Mouse (Mus musculus) limb, embryonic 15.5 days (tissue): ENCODE data around the gene Fbln5. TPM values are rescaled to one million over a fixed set of nuclear protein-coding genes. Genes with fewer than 3 reads are reported as not detected.

Source experiments
- ATAC-seq: fragments of 200-750 bp; cut with Nextera tagmentation; 2 replicates; pipeline ENCODE4 v1.8.0; 2017; ENCODE audit warnings: low read depth, moderate TSS enrichment; ENCODE audit not compliant: insufficient number of reproducible peaks, low FRiP score, low TSS enrichment
- H3K27ac ChIP-seq: fragments of 300-500 bp; sonication (generic); 2 replicates; pipeline ENCODE4 v1.5.1; 2015; ENCODE audit warnings: moderate library complexity, mild to moderate bottlenecking, inconsistent platforms
- H3K27me3 ChIP-seq: fragments of 300-500 bp; sonication (generic); 2 replicates; pipeline ENCODE4 v1.6.1; 2015; ENCODE audit warnings: inconsistent platforms
- H3K36me3 ChIP-seq: fragments of 300-500 bp; sonication (generic); 2 replicates; pipeline ENCODE4 v1.6.1; 2015; ENCODE audit warnings: inconsistent platforms
- H3K4me1 ChIP-seq: fragments of 300-500 bp; sonication (generic); 2 replicates; pipeline ENCODE4 v1.6.1; 2015; ENCODE audit warnings: inconsistent platforms
- H3K4me2 ChIP-seq: fragments of 300-500 bp; sonication (generic); 2 replicates; pipeline ENCODE4 v1.6.1; 2015; ENCODE audit warnings: mild to moderate bottlenecking, inconsistent platforms
- H3K4me3 ChIP-seq: fragments of 300-500 bp; sonication (generic); 2 replicates; pipeline ENCODE4 v1.5.1; 2015; ENCODE audit warnings: mild to moderate bottlenecking, inconsistent platforms
- H3K9ac ChIP-seq: fragments of 300-500 bp; sonication (generic); 2 replicates; pipeline ENCODE4 v1.6.1; 2015; ENCODE audit warnings: inconsistent platforms
- H3K9me3 ChIP-seq: fragments of 300-500 bp; sonication (generic); 2 replicates; pipeline ENCODE4 v1.6.1; 2016; ENCODE audit warnings: inconsistent platforms
- WGBS: fragments of 180-500 bp; shearing (Covaris S2); methylation state at CpG from one replicate; pipeline ENCODE4 v1.1.7; 2015; 5-methylcytosine and 5-hydroxymethylcytosine counted together
- polyA plus RNA-seq: library from polyadenylated mRNA; unstranded; fragments of >200 nt; fragmentation: Nextera tagmentation; extraction: Ambion mirVana; gene quantifications from 2 replicates; pipeline ENCODE4 v1.2.1, GENCODE M21; 2015

Gene Fbln5
- polyA plus RNA-seq, 1 experiment from 2014 or later: 220 TPM

DNA sequence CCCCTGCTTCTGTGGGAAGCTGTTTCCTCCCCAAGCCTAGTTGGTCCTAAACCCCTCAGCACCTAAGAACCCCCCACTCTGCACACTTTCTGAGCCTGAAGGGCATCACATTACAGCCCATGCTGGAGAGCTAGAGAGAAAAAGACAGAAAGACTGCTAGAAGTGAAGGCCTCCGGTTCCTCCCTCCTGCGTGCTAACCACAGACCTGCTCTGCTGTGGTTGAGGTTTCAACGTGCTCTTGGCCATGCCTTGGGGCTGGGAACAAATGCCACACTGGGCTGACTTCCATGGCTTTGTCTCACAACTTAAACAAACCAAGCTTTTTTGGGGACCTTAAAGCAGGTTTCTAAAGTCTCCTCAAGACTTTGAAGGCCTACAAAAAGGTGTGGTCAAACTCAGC lies 16.4 kb downstream of the Fbln5 start:
- 77% methylated on average over 3 of the region's 3 CpGs for WGBS
- Histone ChIP-seq H3K4me3 (no peak overlapping the region), H3K27ac (no peak overlapping the region), H3K4me2 (no peak overlapping the region), H3K4me1 (peaks cover 12% of the 10 kb centered on the region), H3K36me3 (peaks cover 3% of the 10 kb centered on the region), H3K27me3 (no peaks in the 10 kb centered on the region), H3K9ac (no peak overlapping the region), H3K9me3 (no peaks in the 10 kb centered on the region)
- ATAC-seq: no peak

DNA sequence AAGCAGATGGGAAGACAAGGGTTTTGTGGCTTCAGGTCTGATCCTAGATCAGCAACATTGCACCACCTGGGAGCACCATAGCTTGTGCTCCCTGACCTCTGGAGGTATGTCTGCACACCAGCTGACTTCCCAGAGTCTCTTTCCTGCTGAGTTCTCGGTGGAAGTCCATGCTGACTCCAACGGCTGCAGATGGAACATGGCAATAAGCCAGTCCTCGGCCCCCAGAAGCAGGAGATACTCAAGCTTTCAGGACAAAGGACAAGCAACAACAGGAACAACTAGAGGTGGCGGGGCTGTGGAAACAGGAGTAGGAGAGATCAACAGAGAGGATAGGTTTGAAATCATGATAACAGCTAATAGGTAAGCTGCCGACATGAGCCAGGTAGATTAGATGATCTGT lies 17.1 kb downstream of the Fbln5 start:
- Histone ChIP-seq H3K9ac (no peak overlapping the region), H3K4me2 (no peak overlapping the region), H3K4me3 (no peak overlapping the region), H3K9me3 (no peaks in the 10 kb centered on the region), H3K27me3 (no peaks in the 10 kb centered on the region), H3K36me3 (no peaks in the 10 kb centered on the region; the same call in none of the 2 replicates), H3K4me1 (peaks cover 10% of the 10 kb centered on the region), H3K27ac (no peak overlapping the region)
- 49% methylated on average over 5 of the region's 5 CpGs for WGBS
- no peak for ATAC-seq

DNA sequence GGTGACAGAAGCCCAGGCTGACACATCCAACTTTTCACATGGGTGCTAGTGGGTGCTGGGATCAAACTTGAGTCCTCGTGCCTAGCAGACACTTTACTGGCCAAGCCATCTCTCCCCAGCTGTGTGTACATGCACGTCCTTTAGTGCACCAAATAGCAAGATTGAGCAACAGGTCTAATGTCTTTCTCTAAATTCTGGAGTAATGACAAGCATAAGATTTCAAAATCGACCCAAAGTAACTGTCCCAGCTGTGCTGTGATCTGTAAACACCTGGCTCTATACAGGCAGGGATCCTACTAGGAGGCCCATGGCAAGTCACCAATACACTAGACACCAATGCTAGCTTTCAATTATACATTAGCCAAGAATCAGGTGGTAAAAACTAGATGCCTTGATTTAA lies 17.8 kb downstream of the Fbln5 start:
- Histone ChIP-seq H3K36me3 (no peaks in the 10 kb centered on the region; the same call in none of the 2 replicates), H3K27me3 (no peaks in the 10 kb centered on the region), H3K27ac (no peak overlapping the region), H3K9ac (no peak overlapping the region), H3K9me3 (no peaks in the 10 kb centered on the region), H3K4me1 (peaks cover 10% of the 10 kb centered on the region), H3K4me2 (no peak overlapping the region), H3K4me3 (no peak overlapping the region)
- 76% methylated on average over 3 of the region's 3 CpGs for WGBS
- no peak for ATAC-seq

DNA sequence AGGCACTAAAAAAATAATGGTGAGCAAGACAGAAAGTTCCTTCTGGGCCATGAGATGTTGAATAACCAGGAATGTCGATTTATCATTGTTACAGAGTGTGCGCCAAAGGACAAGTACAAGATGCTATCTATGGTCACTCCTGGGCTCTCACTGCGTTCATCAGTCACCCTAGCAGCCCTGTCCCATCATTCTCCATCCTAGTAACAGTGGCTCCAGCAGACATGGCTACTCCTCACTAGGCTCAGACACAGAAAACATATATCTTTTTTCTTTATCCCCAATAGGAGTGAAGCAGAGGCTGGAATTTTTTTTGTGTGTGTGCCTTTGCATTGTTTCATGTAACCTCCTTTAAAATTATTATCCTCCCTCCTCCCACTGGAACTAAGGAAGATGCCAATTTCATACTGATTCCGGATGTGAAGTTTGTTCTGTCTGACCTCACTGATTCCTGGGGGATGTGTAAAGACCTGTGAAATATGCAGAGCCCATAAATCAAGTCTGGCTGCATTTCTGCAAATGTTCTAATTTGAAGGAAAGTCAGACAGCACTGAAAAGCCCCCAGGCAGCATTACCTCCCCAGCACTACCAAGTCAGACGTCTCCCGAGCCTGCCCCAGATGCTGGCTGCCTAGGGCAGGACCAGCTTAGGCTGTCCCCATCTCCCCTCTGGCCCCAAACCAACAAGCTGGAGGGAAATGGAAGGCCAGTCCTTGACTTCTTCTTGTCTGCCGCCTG lies 20.5 kb downstream of the Fbln5 start:
- Histone ChIP-seq H3K9ac (no peak overlapping the region), H3K4me3 (no peak overlapping the region), H3K27me3 (no peaks in the 10 kb centered on the region), H3K27ac (peak overlapping the region; percentile 39; the same call in 1 of the 2 replicates), H3K36me3 (no peaks in the 10 kb centered on the region; the same call in none of the 2 replicates), H3K9me3 (no peaks in the 10 kb centered on the region), H3K4me2 (no peak overlapping the region), H3K4me1 (peaks cover 10% of the 10 kb centered on the region)
- WGBS: 41% methylated on average over 7 of the region's 7 CpGs
- peak; percentile 44; the same call in 1 of the 2 replicates for ATAC-seq

DNA sequence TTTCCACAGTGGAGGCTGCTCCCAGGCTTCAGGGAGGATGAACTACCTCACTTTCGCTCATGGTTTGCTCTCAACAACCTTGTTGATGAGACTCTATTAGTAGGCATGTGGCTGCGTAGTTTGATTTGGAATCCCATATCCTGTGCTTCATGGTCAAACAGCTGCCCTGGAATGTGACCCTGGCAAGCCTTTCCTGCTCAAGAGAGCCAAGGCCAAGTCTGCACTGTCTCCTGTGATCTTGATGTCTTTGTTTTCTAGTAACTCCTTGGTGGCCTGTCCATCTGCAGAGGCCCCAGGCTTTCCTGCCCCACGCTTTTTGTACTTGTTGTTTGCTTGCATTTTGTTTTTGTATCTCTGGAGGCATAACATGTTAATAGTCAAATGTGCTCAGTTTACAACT lies 24.4 kb downstream of the Fbln5 start:
- Histone ChIP-seq H3K9ac (no peak overlapping the region), H3K27ac (no peak overlapping the region), H3K4me3 (no peak overlapping the region), H3K9me3 (no peaks in the 10 kb centered on the region), H3K4me1 (peaks cover 12% of the 10 kb centered on the region), H3K36me3 (peaks cover 5% of the 10 kb centered on the region; the same call in 1 of the 2 replicates), H3K4me2 (no peak overlapping the region), H3K27me3 (no peaks in the 10 kb centered on the region)
- WGBS: 82% methylated on average over 3 of the region's 3 CpGs
- no peak for ATAC-seq

DNA sequence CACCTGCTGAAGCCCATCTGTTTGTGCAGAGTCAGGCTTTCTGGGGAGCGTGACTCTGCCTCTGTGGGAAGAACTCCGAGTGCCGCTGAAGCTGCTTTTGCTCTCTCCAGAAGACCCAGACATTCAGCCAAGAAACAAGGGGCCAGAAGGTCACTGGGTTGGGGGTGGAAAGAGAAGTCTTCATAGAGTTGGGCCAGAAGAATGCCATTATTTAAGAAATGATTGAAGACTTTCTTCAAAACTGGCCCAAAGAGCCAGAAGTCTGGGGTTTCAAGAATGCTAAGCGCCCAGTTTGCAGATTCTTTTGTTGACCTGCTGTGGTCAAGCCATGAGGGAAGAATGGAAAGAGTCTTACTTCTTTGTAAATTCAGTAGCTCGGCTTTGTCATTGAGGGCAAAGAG lies 25.6 kb downstream of the Fbln5 start:
- 87% methylated on average over 5 of the region's 5 CpGs for WGBS
- H3K27ac ChIP-seq: no peak overlapping the region
- no peak overlapping the region for H3K4me2 ChIP-seq
- H3K9ac ChIP-seq: no peak overlapping the region
- peaks cover 2% of the 10 kb centered on the region; the same call in 1 of the 2 replicates for H3K4me1 ChIP-seq
- no peaks in the 10 kb centered on the region for H3K27me3 ChIP-seq
- ATAC-seq: no peak
- H3K36me3 ChIP-seq: peaks cover 5% of the 10 kb centered on the region; the same call in 1 of the 2 replicates
- H3K9me3 ChIP-seq: no peaks in the 10 kb centered on the region
- H3K4me3 ChIP-seq: no peak overlapping the region

DNA sequence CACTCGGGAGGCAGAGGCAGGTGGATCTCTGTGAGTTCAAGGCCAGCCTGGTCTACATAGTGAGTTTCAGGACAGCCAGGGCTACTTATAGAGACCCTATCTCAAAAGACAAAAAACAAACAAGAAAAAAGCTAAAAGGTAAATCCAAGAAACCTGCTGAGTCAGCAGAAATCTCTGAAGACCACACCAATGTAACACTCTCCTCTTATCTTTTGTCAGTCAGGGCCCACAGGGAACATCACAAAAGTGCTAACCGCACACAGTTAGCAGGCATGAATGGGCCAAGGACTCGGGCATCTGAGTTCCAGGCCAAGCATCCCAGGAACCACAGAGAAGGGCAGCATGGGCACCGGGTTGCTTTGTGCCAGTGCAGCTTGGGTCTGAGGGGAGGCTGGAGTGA lies 26.2 kb downstream of the Fbln5 start:
- no peaks in the 10 kb centered on the region for H3K9me3 ChIP-seq
- H3K27ac ChIP-seq: no peak overlapping the region
- H3K27me3 ChIP-seq: no peaks in the 10 kb centered on the region
- H3K4me2 ChIP-seq: no peak overlapping the region
- H3K4me3 ChIP-seq: no peak overlapping the region
- H3K9ac ChIP-seq: no peak overlapping the region
- WGBS: 92% methylated on average over 4 of the region's 4 CpGs
- ATAC-seq: no peak
- peaks cover 5% of the 10 kb centered on the region; the same call in 1 of the 2 replicates for H3K36me3 ChIP-seq
- H3K4me1 ChIP-seq: peaks cover 2% of the 10 kb centered on the region; the same call in 1 of the 2 replicates

DNA sequence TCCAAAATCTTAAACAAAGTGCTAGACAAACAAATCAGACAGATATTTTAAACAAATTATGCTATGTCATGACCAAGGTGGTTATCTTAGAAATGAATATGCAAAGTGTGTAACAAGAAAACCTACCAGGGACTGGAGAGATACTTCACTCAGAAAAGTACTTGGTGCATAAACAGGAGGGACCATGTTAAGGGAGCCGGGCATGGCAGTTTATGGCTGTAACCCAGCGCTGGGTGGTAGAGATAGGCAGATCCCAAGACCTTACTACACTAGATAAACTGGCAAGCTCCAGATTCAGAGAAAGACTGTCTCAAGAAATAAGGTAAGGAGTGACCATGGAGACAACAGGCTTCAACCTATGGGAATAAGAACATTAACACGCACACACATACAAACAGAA lies 29.1 kb downstream of the Fbln5 start:
- Histone ChIP-seq H3K4me1 (peaks cover 2% of the 10 kb centered on the region; the same call in 1 of the 2 replicates), H3K36me3 (peaks cover 15% of the 10 kb centered on the region; the same call in 1 of the 2 replicates), H3K4me3 (no peak overlapping the region), H3K9me3 (no peaks in the 10 kb centered on the region; the same call in 1 of the 2 replicates), H3K27me3 (no peaks in the 10 kb centered on the region), H3K27ac (peak overlapping the region; percentile 68), H3K4me2 (no peak overlapping the region), H3K9ac (no peak overlapping the region)
- WGBS: 85% methylated on average over 3 of the region's 3 CpGs
- no peak for ATAC-seq

DNA sequence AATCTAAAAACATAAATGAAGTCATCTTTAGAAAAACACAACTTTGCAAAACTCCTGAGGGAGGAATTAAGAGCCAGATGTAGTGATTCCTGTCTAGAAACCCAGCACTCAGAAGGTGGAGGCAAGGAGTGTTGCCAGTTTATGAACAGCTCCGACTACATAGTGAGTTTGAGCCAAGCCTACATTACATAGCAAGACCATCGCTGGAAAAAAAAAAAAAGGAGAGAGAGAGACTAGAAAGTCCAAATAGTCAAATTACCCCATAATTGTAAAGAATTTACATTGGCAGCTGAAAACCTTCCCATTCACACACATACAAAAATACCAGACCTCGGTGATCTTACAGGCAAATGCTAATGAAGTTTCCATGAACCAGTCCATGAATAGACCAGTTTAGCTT lies 29.6 kb downstream of the Fbln5 start:
- H3K9me3 ChIP-seq: no peaks in the 10 kb centered on the region; the same call in 1 of the 2 replicates
- peaks cover 15% of the 10 kb centered on the region; the same call in 1 of the 2 replicates for H3K36me3 ChIP-seq
- peaks cover 2% of the 10 kb centered on the region; the same call in 1 of the 2 replicates for H3K4me1 ChIP-seq
- no peak overlapping the region for H3K4me2 ChIP-seq
- no peak overlapping the region for H3K9ac ChIP-seq
- WGBS: 42% methylated on average over 3 of the region's 3 CpGs
- no peak overlapping the region for H3K4me3 ChIP-seq
- peak; percentile 75; the same call in 1 of the 2 replicates for ATAC-seq
- H3K27me3 ChIP-seq: no peaks in the 10 kb centered on the region
- H3K27ac ChIP-seq: peak overlapping the region; percentile 68; the same call in 1 of the 2 replicates

DNA sequence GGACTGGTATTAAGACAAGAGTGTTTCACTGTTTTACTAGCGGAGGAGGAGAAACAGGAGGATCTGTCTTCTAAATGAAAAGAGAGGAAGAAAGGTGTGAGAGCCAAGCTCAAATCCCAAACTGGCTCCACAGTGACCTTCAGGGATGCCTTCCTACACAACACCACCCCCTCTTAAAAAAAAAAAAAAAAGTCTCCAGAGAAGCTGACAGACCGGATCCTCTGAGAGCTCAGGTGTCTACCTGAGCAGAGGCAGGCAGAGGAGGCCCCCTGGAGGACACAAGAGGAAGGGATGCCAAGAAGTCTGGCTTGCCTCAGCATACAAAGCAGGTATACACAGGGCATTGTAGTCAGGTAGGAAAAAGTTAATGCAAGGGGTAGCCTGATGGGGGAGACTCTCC lies 36.1 kb downstream of the Fbln5 start:
- Histone ChIP-seq H3K9me3 (no peaks in the 10 kb centered on the region; the same call in 1 of the 2 replicates), H3K4me1 (peaks cover 11% of the 10 kb centered on the region), H3K4me2 (no peak overlapping the region), H3K9ac (no peak overlapping the region), H3K27me3 (no peaks in the 10 kb centered on the region), H3K27ac (no peak overlapping the region), H3K36me3 (peaks cover 11% of the 10 kb centered on the region; the same call in 1 of the 2 replicates), H3K4me3 (no peak overlapping the region)
- no peak for ATAC-seq
- 42% methylated on average over 2 of the region's 2 CpGs for WGBS

DNA sequence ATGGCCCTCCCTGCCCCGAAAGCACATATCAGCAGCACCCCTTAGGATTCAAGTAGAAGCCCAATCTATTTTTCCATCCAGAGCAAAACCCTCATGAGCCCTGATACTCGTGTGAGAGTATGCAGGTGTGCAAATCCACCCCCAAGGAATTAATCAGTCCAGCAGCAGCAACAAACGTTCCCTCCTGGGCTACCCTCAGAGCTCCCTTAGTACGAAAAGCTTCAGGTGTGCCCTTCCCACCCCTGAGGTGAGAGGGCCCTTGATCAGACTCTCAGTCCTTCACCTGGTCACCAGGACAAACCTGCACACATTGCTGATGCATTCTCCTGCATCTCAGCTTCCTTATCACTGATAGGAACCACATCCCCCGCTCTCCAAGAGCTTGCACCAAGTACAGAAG lies 37.9 kb downstream of the Fbln5 start:
- Histone ChIP-seq H3K36me3 (peaks cover 10% of the 10 kb centered on the region; the same call in 1 of the 2 replicates), H3K4me3 (no peak overlapping the region), H3K9ac (no peak overlapping the region), H3K9me3 (no peaks in the 10 kb centered on the region; the same call in 1 of the 2 replicates), H3K27me3 (no peaks in the 10 kb centered on the region), H3K4me2 (no peak overlapping the region), H3K27ac (no peak overlapping the region), H3K4me1 (peaks cover 16% of the 10 kb centered on the region)
- 75% methylated on average over 5 of the region's 5 CpGs for WGBS
- no peak for ATAC-seq

DNA sequence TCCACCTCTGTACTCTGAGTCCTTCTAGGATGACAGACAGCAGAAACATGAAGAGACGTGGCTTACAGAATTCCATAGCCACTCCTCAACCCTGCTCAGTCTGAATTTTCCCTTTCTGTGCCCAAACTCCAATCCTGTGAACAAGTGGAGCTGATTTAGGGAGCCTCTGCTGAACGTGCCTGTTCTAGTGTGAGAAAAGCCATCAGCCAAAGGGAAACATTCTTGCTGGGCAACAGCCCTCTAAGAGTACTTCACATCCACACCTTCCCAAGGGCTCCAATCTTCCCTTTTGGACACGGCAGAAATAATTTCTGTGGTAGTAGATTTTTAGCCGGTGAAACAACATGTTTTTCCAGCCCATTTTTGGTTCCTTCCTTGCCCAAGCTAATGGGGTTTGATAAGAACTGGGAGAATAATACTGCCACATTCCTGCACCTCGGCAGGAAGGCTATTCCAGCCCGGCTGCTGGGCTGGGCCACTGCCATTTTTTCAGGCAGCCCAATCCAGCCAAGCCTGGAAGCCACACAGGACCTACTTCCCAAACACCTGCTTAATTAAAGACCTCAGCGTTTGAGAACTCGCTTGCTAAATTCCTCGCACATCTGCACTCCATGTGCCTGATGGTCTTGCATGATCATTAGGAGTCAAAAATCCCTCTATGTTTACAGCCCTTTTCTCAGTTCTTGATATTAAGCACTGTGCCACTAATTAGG lies 41.1 kb downstream of the Fbln5 start:
- Histone ChIP-seq H3K9me3 (no peaks in the 10 kb centered on the region), H3K9ac (no peak overlapping the region), H3K36me3 (no peaks in the 10 kb centered on the region), H3K27me3 (no peaks in the 10 kb centered on the region), H3K4me2 (no peak overlapping the region), H3K4me1 (peaks cover 20% of the 10 kb centered on the region), H3K4me3 (no peak overlapping the region), H3K27ac (peak overlapping the region; percentile 78)
- WGBS: 17% methylated on average over 9 of the region's 9 CpGs
- 0 out of 2 replicates have a peak, but pooled peaks have one; percentile 46 for ATAC-seq
